Mouse (Mus musculus) neural tube, embryonic 11.5 days (tissue): ENCODE data around the gene 4930595M18Rik. TPM values are rescaled to one million over a fixed set of nuclear protein-coding genes. Genes with fewer than 3 reads are reported as not detected.

Experiments
- ATAC-seq: fragments of 200-750 bp; cut with Nextera tagmentation; 2 replicates; pipeline ENCODE4 v1.8.0; 2017; ENCODE audit warnings: moderate number of reproducible peaks, mild to moderate bottlenecking, moderate TSS enrichment, moderate library complexity; ENCODE audit not compliant: insufficient read depth, low FRiP score, low TSS enrichment
- DNase-seq: peaks from one replicate; pipeline ENCODE4 v3.0.0-alpha.2; 2015; ENCODE audit warnings: low spot score
- H3K27ac ChIP-seq: fragments of 300-500 bp; sonication (generic); 2 replicates; pipeline ENCODE4 v1.5.1; 2014; ENCODE audit warnings: low read depth, mild to moderate bottlenecking, low read length
- H3K27me3 ChIP-seq: fragments of 300-500 bp; sonication (generic); 2 replicates; pipeline ENCODE4 v1.6.1; 2014; ENCODE audit warnings: mild to moderate bottlenecking, low read length, mixed read lengths; ENCODE audit not compliant: control insufficient read depth, insufficient read depth
- H3K36me3 ChIP-seq: fragments of 300-500 bp; sonication (generic); 2 replicates; pipeline ENCODE4 v1.6.1; 2014; ENCODE audit warnings: mild to moderate bottlenecking, low read length, moderate library complexity, mixed read lengths; ENCODE audit not compliant: control insufficient read depth, insufficient read depth
- H3K4me1 ChIP-seq: fragments of 300-500 bp; sonication (generic); 2 replicates; pipeline ENCODE4 v1.6.1; 2014; ENCODE audit warnings: low read length, mixed read lengths; ENCODE audit not compliant: control insufficient read depth, insufficient read depth
- H3K4me2 ChIP-seq: fragments of 300-500 bp; sonication (generic); 2 replicates; pipeline ENCODE4 v1.6.1; 2014; ENCODE audit warnings: low read depth, mild to moderate bottlenecking, moderate library complexity
- H3K4me3 ChIP-seq: fragments of 300-500 bp; sonication (generic); 2 replicates; pipeline ENCODE4 v1.5.1; 2014; ENCODE audit warnings: low read depth, low read length
- H3K9ac ChIP-seq: fragments of 300-500 bp; sonication (generic); 2 replicates; pipeline ENCODE4 v1.6.1; 2014; ENCODE audit warnings: mild to moderate bottlenecking, low read length
- H3K9me3 ChIP-seq: fragments of 300-500 bp; sonication (generic); 2 replicates; pipeline ENCODE4 v1.6.1; 2016; ENCODE audit warnings: low read length; ENCODE audit not compliant: control insufficient read depth
- WGBS: fragments of 180-500 bp; shearing (Covaris S2); extraction: QIAGEN DNeasy Blood & Tissue Kit; methylation state at CpG from one replicate; pipeline ENCODE4 v1.1.7; 2014; 5-methylcytosine and 5-hydroxymethylcytosine counted together
- polyA plus RNA-seq: library from polyadenylated mRNA; unstranded; fragments of >200 nt; fragmentation: Nextera tagmentation; extraction: Ambion mirVana; gene quantifications from 2 replicates; pipeline ENCODE4 v1.2.1, GENCODE M21; 2014

4930595M18Rik gene
- not detected in 2 replicates for polyA plus RNA-seq

GRCm38 (mm10) chrX:81458021-81458420 lies at the start of gene 4930595M18Rik:
Gene 4930595M18Rik (minus strand): TSS chrX:81458121.
- H3K9me3 ChIP-seq: no peaks in the 10 kb centered on the region
- H3K27me3 ChIP-seq: no peaks in the 10 kb centered on the region
- no peak within 1 kb of the TSS for H3K9ac ChIP-seq
- no peak within 1 kb of the TSS for H3K4me2 ChIP-seq
- no peaks in the 10 kb centered on the region for H3K4me1 ChIP-seq
- H3K4me3 ChIP-seq: no peak within 1 kb of the TSS
- DNase-seq (no peak), ATAC-seq (no peak)
- WGBS: 94% methylated on average over 6 of the region's 6 CpGs
- H3K27ac ChIP-seq: no peak within 1 kb of the TSS
- no peaks in the 10 kb centered on the region for H3K36me3 ChIP-seq

- no peaks in the 10 kb centered on the region for H3K9me3 ChIP-seq
- H3K4me3 ChIP-seq: no peak overlapping the region
- H3K4me2 ChIP-seq: no peak overlapping the region
- no peaks in the 10 kb centered on the region for H3K4me1 ChIP-seq
- ATAC-seq (no peak), DNase-seq (peak; percentile 27)
- H3K9ac ChIP-seq: no peak overlapping the region
- H3K27ac ChIP-seq: no peak overlapping the region
- no peaks in the 10 kb centered on the region for H3K36me3 ChIP-seq
- H3K27me3 ChIP-seq: no peaks in the 10 kb centered on the region
These were observed 14.6 kb upstream of the 4930595M18Rik start for GRCm38 (mm10) chrX:81472500-81472899.
